Mouse (Mus musculus): ENCODE data around the gene Tmem121. TPM values are rescaled to one million over a fixed set of nuclear protein-coding genes. Genes with fewer than 3 reads are reported as not detected.
"Not testable (repeated sequence)": the region's sequence is repeated elsewhere in the genome, so short reads cannot be mapped to it uniquely, and the experiment has no call there.

Tmem121 gene
- polyA plus RNA-seq, 1 experiment = 66.9 TPM

DNA sequence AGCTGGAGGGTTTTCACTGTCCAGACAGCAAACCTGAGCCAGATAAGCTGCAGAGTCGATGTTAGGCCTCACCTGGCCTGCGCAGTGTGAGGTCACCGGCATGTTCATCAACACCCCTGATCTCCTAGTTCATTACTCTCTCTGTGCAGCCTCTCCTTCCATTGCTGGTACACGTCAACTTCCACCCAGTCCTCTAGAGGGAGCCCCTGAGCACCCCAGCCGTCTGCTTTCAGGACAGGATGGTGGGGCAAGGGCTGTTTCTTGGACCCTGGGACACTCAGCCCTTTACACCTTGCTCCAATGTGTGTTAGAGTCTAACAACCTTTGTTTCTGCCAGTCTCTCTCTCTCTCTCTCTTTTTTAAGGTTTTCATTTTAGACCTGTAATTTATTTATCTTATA, 38.5 kb downstream of the Tmem121 start:
- no peak for DNase-seq (ENCODE audit: low read depth)

DNA sequence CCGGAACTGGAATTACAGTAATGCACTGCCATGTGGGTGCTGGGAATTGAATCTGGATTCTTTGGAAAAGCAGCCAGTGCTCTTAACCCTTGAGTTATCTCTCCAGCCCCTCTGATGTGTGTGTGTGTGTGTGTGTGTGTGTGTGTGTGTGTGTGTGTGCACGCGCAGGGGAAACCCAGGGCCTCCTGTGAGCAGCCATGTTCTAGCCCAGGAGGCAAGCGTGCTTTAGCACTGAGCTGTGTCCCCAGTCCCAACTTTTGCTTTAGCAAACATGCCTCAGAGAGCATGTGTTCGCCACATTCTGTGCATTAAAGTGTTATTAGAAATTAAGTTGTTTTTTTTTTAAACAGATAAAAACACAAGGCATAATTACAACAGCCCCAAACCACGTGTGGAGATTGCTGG, 39.0 kb downstream of the Tmem121 start:
- TF ChIP-seq POLR2A (IDR thresholded peaks at IDR 0.05; ENCODE audit: borderline replicate concordance, extremely low read depth, insufficient read depth, insufficient read length, poor library complexity, severe bottlenecking) = no peak
- no peak for TF ChIP-seq CTCF (IDR thresholded peaks at IDR 0.05; ENCODE audit: borderline replicate concordance, extremely low read depth, insufficient read depth, insufficient read length)
- DNase-seq (ENCODE audit: low read depth) = no peak

More for the DNA sequence above, 38.5 kb downstream of the Tmem121 start:
- no peak for TF ChIP-seq POLR2A (IDR thresholded peaks at IDR 0.05; ENCODE audit: borderline replicate concordance, extremely low read depth, insufficient read depth, insufficient read length, poor library complexity, severe bottlenecking)

DNA sequence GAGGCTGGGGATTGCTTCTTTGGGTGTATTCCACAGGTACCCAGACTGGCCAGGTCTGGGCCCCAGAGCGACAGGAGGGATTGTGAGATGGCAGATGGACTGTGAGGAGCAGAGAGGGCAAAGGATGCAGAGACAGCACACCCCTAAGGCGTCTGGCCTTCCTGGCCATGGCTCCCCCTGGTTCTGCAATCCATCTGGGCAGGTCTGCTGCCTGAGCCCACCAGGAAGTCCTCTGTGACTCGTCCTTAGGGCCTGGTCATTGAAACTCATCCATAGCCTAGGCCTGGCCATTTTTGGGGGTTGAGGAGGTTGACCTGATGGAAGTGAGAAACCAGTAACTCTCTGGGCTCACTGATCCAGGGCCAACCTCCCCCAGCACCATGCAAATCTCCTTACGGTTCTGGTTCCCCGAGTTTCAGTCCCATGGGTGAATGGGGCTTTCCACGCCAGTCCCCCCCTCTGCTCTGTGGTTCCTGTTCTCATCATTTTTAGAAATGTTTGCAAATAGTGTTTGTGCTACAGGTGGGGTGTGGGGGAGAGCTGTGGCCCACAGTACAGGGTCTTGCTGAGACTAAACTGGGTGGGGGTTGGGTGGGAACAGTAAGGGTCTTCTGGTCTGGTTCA, 42.4 kb downstream of the Tmem121 start:
- no peak for DNase-seq (ENCODE audit: low read depth)
- TF ChIP-seq CTCF (IDR thresholded peaks at IDR 0.05; ENCODE audit: borderline replicate concordance, extremely low read depth, insufficient read depth, insufficient read length) (no peak), POLR2A (IDR thresholded peaks at IDR 0.05; ENCODE audit: borderline replicate concordance, extremely low read depth, insufficient read depth, insufficient read length, poor library complexity, severe bottlenecking) (no peak)

DNA sequence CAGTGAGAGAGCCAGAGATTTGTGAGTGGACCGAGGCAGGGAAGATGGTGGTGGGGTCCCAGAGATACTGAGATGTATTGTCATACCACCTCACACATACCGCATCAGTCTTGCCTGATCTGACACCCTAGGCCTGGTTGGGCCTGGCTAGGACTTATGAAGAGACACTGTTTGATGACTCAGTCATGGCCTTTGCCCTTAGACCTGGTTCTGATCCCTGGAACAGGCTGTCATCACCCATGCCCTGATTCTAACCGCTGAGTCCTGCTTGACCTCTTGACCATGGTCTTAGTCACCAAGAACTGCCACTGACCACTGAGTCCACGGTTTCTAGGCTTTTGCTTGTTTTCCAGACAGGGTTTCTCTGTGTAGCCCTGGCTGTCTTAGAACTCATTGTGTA, 45.0 kb downstream of the Tmem121 start:
- DNase-seq (ENCODE audit: low read depth) = no peak
- TF ChIP-seq POLR2A (IDR thresholded peaks at IDR 0.05; ENCODE audit: borderline replicate concordance, extremely low read depth, insufficient read depth, insufficient read length, poor library complexity, severe bottlenecking) (no peak), CTCF (IDR thresholded peaks at IDR 0.05; ENCODE audit: borderline replicate concordance, extremely low read depth, insufficient read depth, insufficient read length) (no peak)

DNA sequence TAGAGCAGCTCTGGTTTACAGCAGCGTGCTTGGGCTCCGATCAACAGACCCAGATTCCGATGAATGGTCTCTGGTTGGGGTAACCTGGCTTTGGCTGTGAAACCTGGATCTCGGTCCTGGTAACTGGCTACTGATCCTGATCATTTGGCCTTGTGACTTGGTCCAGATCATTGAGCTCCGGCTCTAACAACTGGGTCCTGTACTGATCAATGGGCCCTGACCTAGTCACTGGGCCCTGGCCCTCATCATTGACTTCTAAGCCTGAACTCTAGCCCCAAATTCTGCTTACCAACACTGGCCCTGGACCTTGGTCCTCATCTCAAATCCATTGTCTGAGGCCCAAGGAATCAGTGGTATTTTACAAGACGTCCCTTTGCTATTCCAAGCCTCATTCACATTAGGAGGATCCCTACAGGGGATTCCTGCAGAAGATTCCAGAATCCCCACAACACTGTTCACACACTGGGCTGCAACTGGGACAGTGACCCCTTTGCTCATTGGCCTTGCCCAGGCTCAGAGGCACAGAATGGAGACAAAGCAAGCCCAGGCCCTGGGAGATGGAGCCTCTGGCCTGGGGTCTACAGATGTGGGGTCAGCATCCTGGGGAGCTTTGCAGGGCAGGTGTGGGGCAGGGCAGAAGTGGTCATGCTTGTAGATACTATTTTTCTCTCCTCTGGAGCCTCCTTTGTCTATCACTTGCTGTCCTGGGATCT, 46.0 kb downstream of the Tmem121 start:
- not testable (repeated sequence) for DNase-seq (ENCODE audit: low read depth)

DNA sequence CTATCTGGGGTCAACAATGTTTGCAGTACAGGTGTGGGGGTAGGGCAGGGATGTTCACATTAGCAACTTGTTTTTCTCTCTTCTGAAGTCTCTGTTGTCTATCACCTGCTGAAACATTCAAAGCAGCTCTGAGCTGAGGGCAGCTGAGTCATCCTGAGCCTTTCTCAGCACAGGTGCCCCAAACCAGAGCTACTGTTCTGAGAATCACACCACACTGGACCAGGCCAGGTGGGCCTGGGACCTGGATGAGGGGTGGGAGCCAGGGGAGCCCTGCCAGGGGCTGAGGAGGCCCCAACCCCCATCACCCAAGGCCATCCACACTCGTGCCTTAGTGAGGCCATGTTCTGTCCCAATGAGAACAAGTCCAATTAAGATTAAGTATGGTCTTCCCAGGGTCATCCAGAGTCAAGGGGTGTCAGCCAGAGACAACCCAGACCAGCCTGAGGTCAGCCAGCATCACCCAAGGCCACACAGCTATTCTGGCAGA, 46.6 kb downstream of the Tmem121 start:
- DNase-seq (ENCODE audit: low read depth) = not testable (repeated sequence)

Other genes starting within 250 kb of the Tmem121 start
- 34.9 and 47.3 TPM in 2 replicates for gene Nudt14, start 243.8 kb upstream of the Tmem121 start, polyA plus RNA-seq (2012; rRNA removed)
- 61.4 and 61.7 TPM in 2 replicates for gene Btbd6, start 209.4 kb upstream of the Tmem121 start, polyA plus RNA-seq (2012; rRNA removed)
- 63.9 and 67.1 TPM in 2 replicates for gene Brf1, start 185.2 kb upstream of the Tmem121 start, polyA plus RNA-seq (2012; rRNA removed)
- gene Pacs2, start 171.4 kb upstream of the Tmem121 start, polyA plus RNA-seq (2012; rRNA removed) = 81.8 and 109 TPM in 2 replicates
- gene Tex22, start 111.4 kb upstream of the Tmem121 start, polyA plus RNA-seq (2012; rRNA removed) = 0.14 and 0.34 TPM in 2 replicates
- 124 and 134 TPM in 2 replicates for gene Mta1, start 87.7 kb upstream of the Tmem121 start, polyA plus RNA-seq (2012; rRNA removed)
- gene Crip2, start 45.7 kb upstream of the Tmem121 start, polyA plus RNA-seq (2012; rRNA removed) = 303 and 373 TPM in 2 replicates
- 53.9 and 64.2 TPM in 2 replicates for gene Crip1, start 39.6 kb upstream of the Tmem121 start, polyA plus RNA-seq (2012; rRNA removed)
- 12.9 and 18.0 TPM in 2 replicates for gene Tedc1, start 29.5 kb upstream of the Tmem121 start, polyA plus RNA-seq (2012; rRNA removed)